Mouse (Mus musculus): ENCODE measurements around the gene Gm4737.
"Not testable (repeated sequence)": the region's sequence is repeated elsewhere in the genome, so short reads cannot be mapped to it uniquely, and the experiment has no call there.

The Gm4737 gene

DNA sequence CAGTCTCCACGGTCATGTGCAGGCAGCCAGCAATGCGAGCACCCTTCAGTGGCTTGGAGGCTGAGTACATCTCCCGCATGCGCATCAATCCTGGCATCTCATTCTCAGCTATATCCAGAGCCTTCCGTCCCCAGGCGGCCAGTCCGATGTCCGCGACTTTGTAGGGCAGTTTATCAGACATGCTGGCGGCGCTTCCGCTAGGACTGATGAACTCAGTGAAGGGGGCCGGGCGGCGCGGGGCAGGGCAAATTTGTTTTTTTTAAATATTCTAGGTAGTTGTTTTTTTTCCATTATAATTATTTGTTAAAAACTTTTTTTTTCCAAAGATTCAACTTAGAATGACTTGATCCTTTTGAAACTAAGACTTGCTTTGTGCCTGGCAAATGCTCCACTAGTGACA is at the start of gene Gm4737:
Gm4737 (minus strand) TSS at position 246 of the 400 bp plus-strand sequence.
- DNase-seq (ENCODE audit: extremely low read depth, low read depth), result not testable (repeated sequence)

DNA sequence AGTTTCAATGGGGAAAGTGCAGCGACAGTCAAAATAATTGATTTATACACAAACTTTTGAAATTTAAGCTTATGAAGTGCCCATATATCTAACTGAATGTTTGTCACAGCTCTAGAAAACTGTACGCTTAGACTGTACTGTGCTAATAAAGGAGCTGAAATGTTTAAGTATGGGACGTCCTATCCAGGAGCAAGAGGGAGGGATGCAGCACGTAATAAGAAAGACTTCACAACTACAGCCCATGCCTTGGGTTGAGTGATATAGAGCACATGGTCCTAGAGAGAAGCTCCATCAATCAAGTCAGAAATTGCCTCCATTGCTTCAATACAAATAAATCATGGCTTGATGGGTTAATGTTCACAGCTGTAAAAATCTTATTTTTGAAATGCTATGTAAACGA is 40.9 kb upstream of the Gm4737 start:
- DNase-seq (ENCODE audit: extremely low read depth, low read depth), result no peak

DNA sequence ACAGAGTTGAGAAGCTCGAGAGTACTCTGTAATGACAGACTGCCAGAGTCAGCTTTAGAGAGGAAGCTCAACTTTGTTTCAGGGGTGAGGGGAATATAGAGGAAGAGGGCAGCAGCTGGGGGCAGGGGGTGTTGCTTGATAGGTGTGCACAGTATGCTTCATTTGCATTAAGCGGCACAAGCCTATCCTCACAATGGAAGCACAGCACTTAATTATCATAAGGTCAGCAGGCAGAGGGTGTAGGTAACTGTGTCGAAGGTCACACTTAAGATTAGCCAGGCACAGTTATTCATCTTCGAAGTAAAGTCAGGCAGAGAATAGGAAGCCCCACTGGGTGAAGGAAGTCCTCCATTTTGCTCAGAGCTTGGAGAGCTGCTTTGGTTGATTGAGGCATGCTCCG is 28.2 kb upstream of the Gm4737 start:
- no peak for DNase-seq (ENCODE audit: extremely low read depth, low read depth)

DNA sequence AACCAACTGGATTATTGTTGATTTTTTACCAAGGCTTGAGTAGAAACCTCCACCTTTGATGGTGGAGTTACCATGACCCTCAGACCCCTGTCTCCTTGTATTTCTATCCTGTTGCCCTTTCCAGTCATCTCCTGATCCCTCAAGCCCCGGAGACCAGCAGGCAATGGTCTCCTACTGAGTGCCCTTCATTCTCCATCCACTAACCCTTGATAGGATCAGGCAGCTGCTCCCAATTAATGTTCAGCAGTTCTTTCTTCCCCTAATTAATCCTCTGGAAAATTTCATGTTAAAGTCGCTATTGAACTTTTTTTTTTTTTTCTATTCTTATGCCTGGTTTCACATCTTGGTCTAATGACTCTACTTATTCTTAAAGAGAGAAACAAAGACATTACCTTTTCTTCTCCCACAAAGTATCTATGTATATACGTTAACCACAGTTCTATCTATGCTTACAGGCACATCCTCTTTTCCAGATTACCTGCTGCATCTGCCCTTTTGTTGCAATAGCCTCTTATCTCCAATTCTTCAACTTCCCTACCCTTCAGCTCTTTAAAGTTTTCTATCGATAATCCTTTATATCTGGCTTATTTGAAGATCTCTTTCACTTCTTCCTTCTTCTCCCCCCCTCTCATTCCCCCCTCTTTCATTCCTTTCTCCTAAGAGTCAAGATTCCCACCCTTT is 23.4 kb upstream of the Gm4737 start:
- peak; percentile 53 for DNase-seq (ENCODE audit: extremely low read depth, low read depth)

DNA sequence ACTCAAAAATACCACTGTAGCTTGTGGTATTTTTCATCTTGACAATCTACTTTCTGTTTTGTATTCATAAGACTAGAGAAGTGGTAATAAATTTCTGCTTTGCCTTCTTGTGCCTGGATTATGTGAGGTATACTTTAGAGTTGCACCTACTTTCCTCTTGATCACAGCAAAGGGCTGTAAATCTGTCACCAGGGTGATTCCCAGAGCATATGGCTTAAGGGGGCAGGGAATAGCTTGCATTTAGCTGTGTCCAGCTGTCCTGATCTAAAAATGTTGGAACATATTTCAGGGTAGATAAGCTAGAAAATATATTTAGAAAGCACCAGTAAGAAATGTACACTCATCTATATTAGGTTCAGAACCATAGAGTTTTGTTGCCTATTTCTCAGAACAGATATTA is 18.2 kb upstream of the Gm4737 start:
- DNase-seq (ENCODE audit: extremely low read depth, low read depth), result no peak

DNA sequence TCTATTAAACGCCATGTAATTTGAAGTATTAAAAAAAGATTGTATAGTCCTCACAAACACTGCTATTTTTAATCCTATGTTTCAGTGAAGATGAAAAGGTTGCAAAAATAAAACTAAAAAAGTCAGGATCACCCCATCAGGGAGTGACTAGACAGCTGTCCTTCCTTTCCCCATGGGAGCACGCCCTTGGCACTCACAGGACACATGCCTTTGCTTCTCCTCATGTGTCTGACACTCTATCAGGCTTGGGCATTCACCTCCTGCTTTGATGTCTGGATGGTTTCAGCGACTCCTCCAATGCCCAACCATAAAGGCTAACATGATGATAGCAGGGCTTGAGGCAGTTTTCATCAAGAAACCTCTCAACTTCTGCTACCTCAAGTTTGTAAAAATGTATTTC is 12.1 kb upstream of the Gm4737 start:
- DNase-seq (ENCODE audit: extremely low read depth, low read depth), result no peak

DNA sequence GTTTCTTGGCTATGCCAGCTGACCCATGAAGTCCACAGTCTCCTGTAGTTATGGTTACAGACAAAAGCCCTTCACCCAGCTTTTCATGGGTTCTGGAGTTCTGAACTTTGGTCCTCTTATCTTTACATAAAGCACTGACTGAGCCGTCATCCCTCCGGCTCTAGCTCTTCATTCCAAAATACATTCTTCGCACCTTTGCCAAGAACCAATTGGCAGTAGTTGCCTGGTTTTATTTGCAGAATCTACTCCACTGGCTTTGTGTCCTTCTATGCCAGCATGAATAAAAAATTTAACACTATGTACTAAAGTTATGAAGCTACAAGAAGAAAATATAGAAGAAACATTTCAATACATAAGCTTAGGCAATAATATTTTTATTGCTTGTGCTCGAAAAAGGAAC is 10.4 kb upstream of the Gm4737 start:
- no peak for DNase-seq (ENCODE audit: extremely low read depth, low read depth)

DNA sequence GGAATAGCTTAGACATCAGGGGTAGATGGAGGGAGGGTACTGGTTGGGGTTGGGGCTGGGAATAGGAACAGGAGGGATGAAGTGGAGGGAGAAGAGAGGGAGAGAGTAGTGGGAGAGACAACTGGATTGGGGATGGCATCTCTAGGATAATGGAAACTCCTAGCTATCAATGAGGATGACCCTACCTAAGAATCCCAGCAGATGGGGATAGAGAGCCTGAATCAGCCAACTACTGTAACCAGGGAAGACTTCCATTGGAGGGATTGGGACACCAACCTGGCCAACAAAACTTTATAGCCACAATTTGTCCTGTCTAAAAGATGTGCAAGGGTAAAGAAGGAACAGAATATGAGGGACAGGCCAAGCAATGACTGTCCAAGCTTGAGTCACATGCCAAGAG is 3.7 kb downstream of the Gm4737 start:
- DNase-seq (ENCODE audit: extremely low read depth, low read depth), result no peak

DNA sequence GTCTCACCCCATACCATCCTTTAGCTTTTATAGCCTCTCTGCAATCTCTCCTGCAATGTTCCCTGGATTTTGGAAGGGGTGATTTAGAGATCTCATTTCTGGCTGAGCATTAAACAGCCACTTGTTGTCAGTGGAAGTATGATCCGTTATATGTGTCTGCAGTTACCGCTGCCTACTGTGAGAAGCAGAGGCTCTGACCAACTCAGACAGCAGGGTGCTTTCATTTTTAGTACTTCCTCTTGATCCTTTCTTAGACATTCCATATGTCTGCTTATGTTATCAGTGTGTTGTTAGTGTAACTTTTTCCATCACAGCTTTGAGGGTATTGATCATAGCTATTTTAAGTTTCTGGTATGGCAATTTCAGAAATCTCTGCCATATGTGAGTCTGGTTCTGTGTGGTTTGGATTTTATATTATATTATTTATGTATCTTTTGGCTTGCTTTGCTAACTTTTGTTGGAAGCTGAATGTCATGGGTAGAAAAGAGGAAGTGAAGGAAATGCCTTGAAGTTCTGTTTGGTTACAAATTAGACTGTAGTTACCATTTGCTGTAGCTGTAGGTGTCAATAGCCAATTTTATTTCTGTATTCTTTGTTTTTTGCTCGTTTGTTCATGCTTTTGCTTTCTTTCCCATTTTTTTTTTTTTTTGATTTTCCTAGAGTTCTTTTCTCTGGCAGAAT is 6.1 kb downstream of the Gm4737 start:
- peak; percentile 5 for DNase-seq (ENCODE audit: extremely low read depth, low read depth)

DNA sequence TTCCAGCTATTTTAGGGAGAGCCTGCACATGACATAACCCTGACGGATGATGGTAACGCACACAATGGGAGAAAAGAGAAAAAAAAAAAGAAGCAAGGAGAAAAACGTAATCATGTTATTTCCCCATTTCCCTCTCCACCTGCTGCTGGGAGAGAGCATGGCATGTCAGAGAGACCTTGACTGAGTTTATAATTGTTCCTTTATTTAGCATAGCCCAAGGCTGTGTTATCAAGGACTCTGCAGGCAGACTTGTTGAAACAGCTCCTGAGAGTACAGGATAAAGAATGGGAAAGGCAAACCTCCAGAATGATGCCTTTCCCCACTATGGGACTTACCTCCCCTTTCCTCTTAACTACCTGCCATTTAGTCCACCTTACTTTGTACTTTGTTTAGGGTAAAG is 7.9 kb downstream of the Gm4737 start:
- no peak for DNase-seq (ENCODE audit: extremely low read depth, low read depth)

DNA sequence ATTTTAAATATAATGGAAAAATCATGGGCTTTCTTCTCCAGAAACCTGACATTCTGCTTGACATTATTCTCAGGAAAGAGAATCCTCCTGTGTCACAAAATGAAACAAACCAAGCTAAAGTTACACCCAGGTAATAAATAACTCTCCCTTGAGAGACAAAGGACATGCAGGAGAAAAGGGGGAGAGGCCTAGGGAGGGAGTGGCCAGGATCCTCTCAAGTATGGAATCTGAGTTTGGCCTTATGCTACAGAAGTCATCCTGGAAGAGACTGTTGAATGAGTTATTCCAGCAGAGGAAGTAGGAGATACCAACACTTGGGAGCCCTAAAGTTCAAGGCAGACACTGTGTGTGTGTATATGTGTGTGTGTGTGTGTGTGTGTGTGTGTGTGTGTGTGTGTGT is 32.6 kb downstream of the Gm4737 start:
- no peak for DNase-seq (ENCODE audit: extremely low read depth, low read depth)

DNA sequence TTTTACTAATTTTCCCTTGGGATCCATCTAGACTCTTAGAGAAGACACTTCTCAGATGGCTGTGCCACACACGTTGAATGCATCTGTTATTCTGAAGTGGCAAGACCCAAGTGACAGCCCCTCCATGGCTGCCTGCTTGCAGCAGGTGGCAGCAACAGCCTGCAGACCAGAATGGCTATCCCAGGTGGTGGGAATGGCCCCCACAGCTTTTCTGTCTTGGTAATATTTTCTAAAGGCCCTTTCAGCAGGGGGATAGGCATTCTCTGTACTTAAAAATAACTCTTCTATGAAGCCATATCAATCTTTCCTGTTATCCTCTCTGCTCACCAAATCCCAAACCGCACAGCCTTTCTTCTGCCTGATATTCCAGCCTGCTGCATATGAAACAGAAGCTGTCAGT is 33.5 kb downstream of the Gm4737 start:
- no peak for DNase-seq (ENCODE audit: extremely low read depth, low read depth)

DNA sequence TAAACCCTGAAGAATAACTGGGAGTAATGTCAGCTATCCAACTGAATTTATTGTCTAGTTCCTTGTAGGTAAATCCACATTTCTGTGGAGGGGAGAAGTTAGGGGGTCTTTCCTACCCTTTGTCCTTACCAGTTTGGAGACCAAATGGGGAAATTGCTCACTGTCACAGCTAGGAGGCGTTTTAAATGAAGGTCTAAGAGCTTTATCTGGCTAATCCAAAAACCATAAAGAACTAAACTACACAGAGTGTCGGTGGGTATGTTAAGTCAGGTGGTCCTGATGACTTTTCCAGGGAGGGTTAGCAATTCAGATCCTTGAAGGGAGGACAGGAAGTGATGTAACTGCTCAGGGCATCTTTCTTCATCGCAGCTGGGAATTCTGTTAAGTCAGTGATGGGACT is 34.3 kb downstream of the Gm4737 start:
- no peak for DNase-seq (ENCODE audit: extremely low read depth, low read depth)

DNA sequence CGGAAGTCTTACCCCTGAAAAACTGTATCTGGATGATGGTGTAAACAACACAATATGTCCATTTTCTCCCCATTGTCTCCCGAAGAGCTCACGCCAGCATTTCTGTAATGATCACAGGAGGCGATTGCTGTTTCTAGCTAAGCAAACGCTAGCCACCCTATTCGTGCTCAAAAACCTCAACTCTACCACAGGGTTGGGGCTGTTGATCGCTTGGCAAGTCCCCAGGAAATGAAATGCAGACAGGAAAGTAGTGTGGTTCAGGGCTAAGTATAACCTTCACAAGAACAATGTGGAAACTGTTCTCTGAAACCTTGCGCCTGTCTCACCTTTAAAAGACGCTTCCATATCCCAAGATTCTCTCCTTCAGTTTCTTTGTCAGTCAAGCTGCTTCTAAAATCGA is 34.9 kb downstream of the Gm4737 start, which contains the start of gene Cd96:
Cd96 (minus strand) TSS at position 232 of the 400 bp plus-strand sequence.
- no peak for DNase-seq (ENCODE audit: extremely low read depth, low read depth)

DNA sequence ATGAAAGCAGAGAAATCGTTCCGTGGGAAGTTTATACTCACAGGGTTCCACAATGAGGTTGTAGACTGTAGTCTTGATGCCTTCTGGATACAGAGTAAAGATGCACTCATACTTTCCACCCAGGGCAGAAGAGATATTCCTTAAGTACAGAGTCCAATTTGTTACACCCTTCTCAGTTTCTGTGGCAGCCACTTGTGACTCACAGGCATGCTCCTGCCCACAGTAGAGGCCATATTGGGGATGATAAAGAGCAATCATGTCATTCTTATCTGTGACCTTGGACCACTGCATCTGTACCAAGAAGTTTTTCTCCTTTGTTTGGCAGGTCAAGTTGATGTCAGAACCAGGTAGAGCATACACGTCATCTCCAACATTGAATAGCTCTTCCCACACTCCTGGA is 37.2 kb downstream of the Gm4737 start:
- DNase-seq (ENCODE audit: extremely low read depth, low read depth), result no peak

DNA sequence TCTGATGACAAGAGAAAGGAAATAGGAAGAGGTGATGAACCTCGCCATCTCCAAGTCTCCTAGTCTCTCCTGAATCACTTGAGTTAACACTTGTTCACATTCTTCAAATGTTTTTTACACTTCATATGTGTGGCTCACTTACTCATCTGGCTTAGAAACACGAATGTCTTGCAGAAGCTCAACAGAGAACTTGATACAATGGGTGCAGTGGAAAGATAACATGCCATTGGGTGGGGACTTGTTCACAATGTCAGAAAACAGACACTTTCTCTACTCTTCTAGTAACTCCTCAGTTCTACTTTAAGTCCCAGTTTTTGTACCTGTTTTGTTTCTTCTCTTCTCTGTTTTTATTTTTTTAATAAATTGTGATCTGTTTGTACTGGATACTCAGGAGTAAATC is 40.1 kb downstream of the Gm4737 start:
- no peak for DNase-seq (ENCODE audit: extremely low read depth, low read depth)

DNA sequence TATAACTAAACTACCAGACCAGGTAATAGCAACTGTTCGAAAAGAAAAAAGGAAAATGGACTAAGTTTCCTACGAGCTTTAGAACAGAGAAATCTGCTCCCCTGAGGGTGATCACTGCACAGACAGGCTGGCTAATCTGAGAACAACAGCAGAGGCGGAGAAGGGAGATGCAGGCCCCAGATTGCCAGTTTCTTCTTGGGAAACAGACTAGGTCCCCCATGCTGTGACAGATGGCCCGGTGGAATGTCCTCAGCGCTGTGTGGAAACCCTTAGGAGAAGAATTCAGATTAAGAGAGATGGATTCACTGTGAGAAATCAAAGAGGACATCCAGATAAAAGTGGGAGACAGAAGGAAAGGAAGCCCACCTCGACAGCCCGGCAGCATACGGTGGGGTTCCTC is 45.3 kb downstream of the Gm4737 start:
- DNase-seq (ENCODE audit: extremely low read depth, low read depth), result no peak

DNA sequence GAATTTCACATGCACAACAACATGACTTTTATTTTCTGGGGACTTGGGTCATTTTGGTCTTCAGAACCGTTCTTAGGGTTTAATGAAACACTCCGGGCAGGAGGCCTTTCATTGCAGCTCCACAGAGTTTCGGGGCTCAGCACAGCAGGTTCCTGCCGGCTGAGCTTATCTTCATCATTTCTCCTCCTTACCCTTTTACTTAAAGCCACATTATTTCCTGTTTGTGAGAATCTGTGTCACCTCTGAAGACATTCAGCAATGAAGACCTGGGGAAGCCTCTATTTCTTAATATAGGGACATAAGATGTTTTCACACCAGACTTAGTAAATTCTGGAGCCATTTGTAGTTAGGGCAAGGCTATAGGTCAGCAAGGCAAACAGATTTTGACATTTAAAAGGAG is 47.4 kb downstream of the Gm4737 start:
- DNase-seq (ENCODE audit: extremely low read depth, low read depth), result no peak

DNA sequence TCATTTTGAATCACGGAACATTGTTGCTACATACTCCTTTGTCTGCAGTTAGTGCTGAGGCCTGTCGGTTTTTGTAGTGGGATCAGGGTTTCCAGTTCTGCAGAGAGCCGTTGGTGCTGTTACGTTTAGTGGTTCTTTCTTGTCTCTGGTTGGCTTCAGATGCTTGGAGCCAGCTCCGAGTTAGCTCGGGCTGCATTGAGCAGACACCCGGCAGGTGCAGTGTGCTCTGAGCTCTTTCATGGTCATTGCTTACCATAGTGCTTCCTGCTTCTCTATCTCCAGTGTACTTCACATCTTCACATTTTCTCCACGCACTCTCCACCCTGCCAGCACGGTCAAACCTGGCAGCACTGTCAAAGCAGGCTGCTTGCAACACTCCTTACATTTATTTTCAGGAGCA is 50.4 kb downstream of the Gm4737 start:
- no peak for DNase-seq (ENCODE audit: extremely low read depth, low read depth)
